Mouse (Mus musculus) bone marrow, adult 2 months (tissue): ENCODE measurements around the gene Flrt2.

Source experiments
- CTCF ChIP-seq: fragments of 200-500 bp; IDR thresholded peaks from 2 replicates; pipeline ENCODE4 v1.5.1; 2011; ENCODE audit warnings: low read length, control low read depth; ENCODE audit not compliant: control insufficient read depth, insufficient read depth
- POLR2A ChIP-seq: fragments of 200-500 bp; IDR thresholded peaks from 2 replicates; pipeline ENCODE4 v1.6.1; 2011; ENCODE audit warnings: low read depth, mild to moderate bottlenecking, control low read depth, low read length, borderline replicate concordance; ENCODE audit not compliant: control insufficient read depth

DNA sequence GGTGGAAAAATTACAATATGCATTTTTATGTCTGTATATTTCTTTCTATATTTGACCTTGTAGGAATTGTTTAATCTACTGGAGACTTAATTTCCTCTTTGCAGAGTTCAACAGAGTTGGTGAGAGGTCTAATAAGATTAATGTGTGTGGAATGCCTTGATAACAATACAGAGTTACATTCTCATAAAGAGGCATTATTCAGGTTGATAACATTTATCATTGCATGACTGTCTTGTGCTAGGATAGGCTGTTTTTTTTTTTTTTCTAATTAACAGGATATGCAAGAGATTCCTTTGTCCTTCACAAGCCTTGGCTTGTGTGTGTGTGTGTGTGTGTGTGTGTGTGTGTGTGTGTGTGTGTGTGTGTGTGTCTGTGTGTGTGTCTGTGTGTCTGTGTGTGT, 9.6 kb downstream of the Flrt2 start:
- TF ChIP-seq CTCF (no peak), POLR2A (no peak)
